In genomic region chr5:34933461-34933860, GRCm38 (mm10) we compare ENCODE assay signal across 15 mouse cellular contexts. TPM values are rescaled to one million over a fixed set of nuclear protein-coding genes. Genes with fewer than 3 reads are reported as not detected.
DNase-seq lines count a peak whose midpoint lies in the region; ATAC-seq and TF ChIP-seq lines count a peak whose summit lies in the region.
"Had no signal": no experiment of that assay in that cellular context is flagged by ENCODE, and none has a peak within 500 bp of the region (broad histone marks: within the 10 kb centered on the region; RNA-seq: fewer than 3 reads in every experiment).

No protein-coding gene starts in this region.

- no peak overlapping the region for H3K27ac ChIP-seq in layer of hippocampus, adult 2 months
- H3K27ac ChIP-seq: forebrain, embryonic 12.5 days; limb, embryonic 13.5 days had no signal

- peak; percentile 67 for TF ChIP-seq CTCF in layer of hippocampus, adult 2 months (conservative IDR thresholded peaks at IDR 0.05)

- DNase-seq in CD4-positive, CD25-positive, alpha-beta regulatory T cell, adult 2 months (ENCODE audit: low read depth, low spot score): peak; percentile 33
- no peak for DNase-seq in layer of hippocampus, adult 2 months (ENCODE audit: low spot score in 2 of 2)
- no peak for DNase-seq in layer of hippocampus, adult 9-11 months
- DNase-seq in CD4-positive helper T cell, adult 2 months (ENCODE audit: low read depth, low spot score): peak; percentile 17
- DNase-seq in induced T-regulatory cell, adult 2 months (ENCODE audit: low read depth): peak; percentile 53
- DNase-seq in kidney, adult 8-10 months: no peak
- no peak for DNase-seq in urinary bladder, postnatal 25 days (ENCODE audit: low spot score)
- DNase-seq: cerebellum, adult 9-10 months; heart, postnatal 36 days; kidney, adult 18-20 months; lung, postnatal 4 days had no signal

- no peak overlapping the region for H3K4me3 ChIP-seq in layer of hippocampus, adult 2 months
- H3K4me3 ChIP-seq: embryonic facial prominence, embryonic 12.5 days; forebrain, embryonic 12.5 days; limb, embryonic 13.5 days had no signal

- no peak for ATAC-seq in CD4-positive, CD25-positive, alpha-beta regulatory T cell, adult 4 months

RNA-seq across cellular contexts. Expression of gene Rgs12, which starts 15.8 kb away (rescaled TPM):
- polyA plus RNA-seq in CD4-positive, CD25-positive, alpha-beta regulatory T cell, adult 4 months (2017; shearing (Covaris generic)): 10 to 100 TPM in 1 of 2 experiments, 1 to 10 TPM in 1; 5.3 to 11.0 TPM
- total RNA-seq in layer of hippocampus, adult 2 months (2021): 10 to 100 TPM; 43.2 to 52.5 TPM

RNA-seq across cellular contexts. Expression of gene Msantd1, which starts 25.6 kb away (rescaled TPM):
- 1 to 10 TPM; 1.6 to 2.0 TPM for polyA plus RNA-seq in CD4-positive, CD25-positive, alpha-beta regulatory T cell, adult 4 months (2017; shearing (Covaris generic))
- 1 to 10 TPM; 6.1 to 7.0 TPM for total RNA-seq in layer of hippocampus, adult 2 months (2021)

Comparison
In these comparisons a context has a peak if more than half of its experiments do, and no peak if none do; other contexts are left out.
1. DNase-seq: peak in CD4-positive, CD25-positive, alpha-beta regulatory T cell, adult 2 months (single experiment), CD4-positive helper T cell, adult 2 months (single experiment) and induced T-regulatory cell, adult 2 months (single experiment); none in layer of hippocampus, adult 2 months (0 of 2), layer of hippocampus, adult 9-11 months (single experiment), kidney, adult 8-10 months (0 of 2) and urinary bladder, postnatal 25 days (single experiment).